Mouse (Mus musculus) midbrain, embryonic 14.5 days (tissue): Measurements from ENCODE around the gene Thada. TPM values are rescaled to one million over a fixed set of nuclear protein-coding genes. Genes with fewer than 3 reads are reported as not detected.

Source experiments
- ATAC-seq: fragments of 200-750 bp; cut with Nextera tagmentation; 2 replicates; pipeline ENCODE4 v1.8.0; 2017; ENCODE audit warnings: moderate number of reproducible peaks, moderate library complexity; ENCODE audit not compliant: low FRiP score, low TSS enrichment
- DNase-seq: peaks from one replicate; pipeline ENCODE4 v3.0.0-alpha.2; 2015
- H3K27ac ChIP-seq: fragments of 300-500 bp; sonication (generic); replicated peaks from 2 replicates; pipeline ENCODE4 v1.5.1; 2014; ENCODE audit warnings: mild to moderate bottlenecking, low read depth, low read length, moderate library complexity
- H3K27me3 ChIP-seq: fragments of 300-500 bp; sonication (generic); 2 replicates; pipeline ENCODE4 v1.6.1; 2014; ENCODE audit warnings: low read length, control low read depth, mixed read lengths; ENCODE audit not compliant: control insufficient read depth, insufficient read depth
- H3K36me3 ChIP-seq: fragments of 300-500 bp; sonication (generic); 2 replicates; pipeline ENCODE4 v1.6.1; 2014; ENCODE audit warnings: low read length, control low read depth; ENCODE audit not compliant: control insufficient read depth, insufficient read depth
- H3K4me1 ChIP-seq: fragments of 300-500 bp; sonication (generic); 2 replicates; pipeline ENCODE4 v1.6.1; 2014; ENCODE audit warnings: mild to moderate bottlenecking, antibody characterized with exemption, low read length, control low read depth; ENCODE audit not compliant: control insufficient read depth, insufficient read depth
- H3K4me2 ChIP-seq: fragments of 300-500 bp; sonication (generic); 2 replicates; pipeline ENCODE4 v1.6.1; 2014; ENCODE audit warnings: mild to moderate bottlenecking, low read length, moderate library complexity
- H3K4me3 ChIP-seq: fragments of 300-500 bp; sonication (generic); replicated peaks from 2 replicates; pipeline ENCODE4 v1.5.1; 2014; ENCODE audit warnings: low read depth, low read length
- H3K9ac ChIP-seq: fragments of 300-500 bp; sonication (generic); replicated peaks from 2 replicates; pipeline ENCODE4 v1.6.1; 2014; ENCODE audit warnings: mild to moderate bottlenecking, low read length, moderate library complexity
- H3K9me3 ChIP-seq: fragments of 300-500 bp; sonication (generic); 2 replicates; pipeline ENCODE4 v1.6.1; 2016; ENCODE audit warnings: low read length, control low read depth, mixed read lengths; ENCODE audit not compliant: control insufficient read depth
- WGBS: fragments of 180-500 bp; shearing (Covaris S2); extraction: QIAGEN DNeasy Blood & Tissue Kit; methylation state at CpG from one replicate; pipeline ENCODE4 v1.1.7; 2014; 5-methylcytosine and 5-hydroxymethylcytosine counted together
- polyA plus RNA-seq: library from polyadenylated mRNA; unstranded; fragments of >200 nt; fragmentation: Nextera tagmentation; extraction: Ambion mirVana; gene quantifications from 2 replicates; pipeline ENCODE4 v1.2.1, GENCODE M21; 2014

Thada gene
- polyA plus RNA-seq, 1 experiment from 2014 or later, result 9.5 TPM

DNA sequence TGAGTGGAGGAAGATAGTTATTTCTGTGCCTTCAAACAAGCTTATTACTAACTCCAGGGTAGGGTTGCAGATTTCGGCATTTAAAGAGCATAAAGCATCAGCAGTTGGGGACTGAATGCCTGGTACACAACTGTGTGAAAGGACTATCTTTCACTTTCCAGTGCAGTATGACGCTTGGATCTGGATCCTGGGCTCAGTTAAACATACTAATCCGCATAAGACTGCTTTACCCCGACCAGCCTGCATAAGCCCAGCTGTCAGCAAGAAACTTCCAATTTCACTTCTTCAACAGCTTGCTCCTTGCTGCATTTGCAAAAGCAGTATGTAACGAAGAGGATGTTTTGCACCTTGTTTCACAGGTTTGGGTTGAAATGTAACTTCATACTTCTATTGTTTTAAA is 202.4 kb downstream of the Thada start:
- no peak for DNase-seq
- H3K9me3 ChIP-seq, result no peaks in the 10 kb centered on the region
- no peak for ATAC-seq

DNA sequence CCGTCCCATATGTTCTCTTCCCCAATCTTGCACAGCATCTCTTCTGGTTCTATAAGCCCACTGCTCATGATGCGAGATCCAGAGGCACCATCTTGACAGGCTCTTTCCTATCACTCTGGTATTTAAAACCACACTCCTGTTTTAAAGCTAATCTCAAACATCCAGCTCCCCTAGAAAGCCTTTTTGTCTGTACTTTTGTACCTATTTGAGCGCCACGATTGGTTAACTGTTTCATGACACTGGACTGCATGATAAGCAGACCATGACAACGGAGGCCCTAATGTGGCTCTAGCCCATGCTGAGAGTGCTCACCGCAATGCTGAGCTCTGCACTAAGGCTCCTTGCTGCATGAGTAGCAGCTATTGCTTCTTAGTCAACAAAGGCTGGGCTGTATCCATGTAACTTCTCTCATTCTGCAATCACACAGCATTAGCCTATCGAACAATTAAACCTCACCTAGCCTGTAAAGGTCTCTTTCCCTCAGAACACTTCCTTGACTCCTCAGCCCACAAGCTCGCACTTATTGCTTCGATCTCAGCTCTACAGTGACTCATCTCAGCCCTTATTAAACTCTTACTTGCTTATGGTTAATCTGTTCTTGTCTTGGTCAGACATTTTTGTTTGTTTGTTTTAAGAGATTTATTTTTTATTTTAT is 203.6 kb downstream of the Thada start:
- Histone ChIP-seq H3K4me2 (no peak overlapping the region), H3K4me3 (no peak overlapping the region), H3K9me3 (no peaks in the 10 kb centered on the region), H3K4me1 (no peaks in the 10 kb centered on the region; the same call in 1 of the 2 replicates), H3K27ac (no peak overlapping the region), H3K36me3 (no peaks in the 10 kb centered on the region), H3K27me3 (no peaks in the 10 kb centered on the region), H3K9ac (no peak overlapping the region)
- ATAC-seq, result no peak
- DNase-seq, result no peak
- 89% methylated on average over 9 of the region's 9 CpGs for WGBS

More for the DNA sequence above, 202.4 kb downstream of the Thada start:
- H3K4me3 ChIP-seq, result no peak overlapping the region
- no peaks in the 10 kb centered on the region for H3K27me3 ChIP-seq
- no peaks in the 10 kb centered on the region; the same call in 1 of the 2 replicates for H3K4me1 ChIP-seq
- H3K36me3 ChIP-seq, result no peaks in the 10 kb centered on the region
- H3K4me2 ChIP-seq, result no peak overlapping the region
- no peak overlapping the region for H3K9ac ChIP-seq
- H3K27ac ChIP-seq, result no peak overlapping the region
- WGBS, result 86% methylated on average over 5 of the region's 5 CpGs

DNA sequence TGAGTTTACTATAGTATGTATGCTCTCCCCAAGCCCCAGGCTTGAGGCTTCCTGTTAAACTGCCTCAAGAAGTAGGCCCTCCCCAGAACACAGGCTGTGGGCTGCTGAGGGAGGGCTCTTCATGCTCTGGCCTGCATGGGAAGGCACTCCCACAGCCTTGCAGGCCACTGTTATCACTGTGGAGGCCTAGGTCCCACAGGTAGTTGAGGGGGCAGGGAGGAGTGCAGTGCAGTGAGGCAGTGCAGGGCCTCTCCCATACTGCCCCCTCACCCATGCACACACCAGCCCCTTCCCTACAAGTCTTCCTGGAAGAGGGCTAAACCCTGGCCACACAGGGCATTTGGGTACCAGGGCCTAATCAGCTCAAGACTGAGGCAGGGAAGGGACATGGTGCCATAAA is 205.0 kb downstream of the Thada start:
- Histone ChIP-seq H3K4me1 (no peaks in the 10 kb centered on the region; the same call in 1 of the 2 replicates), H3K4me2 (no peak overlapping the region), H3K9me3 (no peaks in the 10 kb centered on the region), H3K27ac (no peak overlapping the region), H3K27me3 (no peaks in the 10 kb centered on the region), H3K4me3 (no peak overlapping the region), H3K9ac (no peak overlapping the region), H3K36me3 (no peaks in the 10 kb centered on the region)
- ATAC-seq (no peak), DNase-seq (no peak)

DNA sequence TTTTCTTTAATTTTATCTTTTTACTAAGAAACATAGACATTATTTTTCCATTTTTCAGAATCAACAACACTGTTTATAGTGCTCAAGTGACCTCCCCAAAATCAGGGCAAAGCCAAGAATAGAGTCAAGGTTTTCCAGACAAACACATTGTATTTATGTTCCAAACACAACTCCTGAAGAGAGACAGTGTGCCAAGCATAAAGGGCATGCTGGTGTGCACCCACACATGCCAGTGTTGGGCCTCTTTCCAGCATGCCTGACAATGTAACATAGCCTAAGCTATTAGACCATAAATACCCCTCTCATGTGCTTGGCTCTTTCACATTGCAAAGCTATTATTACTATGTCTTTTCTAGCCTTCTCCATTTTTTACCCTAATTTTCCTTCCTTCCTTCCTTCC is 205.8 kb downstream of the Thada start:
- no peak overlapping the region for H3K4me2 ChIP-seq
- H3K27me3 ChIP-seq, result no peaks in the 10 kb centered on the region
- ATAC-seq (no peak), DNase-seq (no peak)
- H3K27ac ChIP-seq, result no peak overlapping the region
- no peaks in the 10 kb centered on the region; the same call in 1 of the 2 replicates for H3K4me1 ChIP-seq
- no peak overlapping the region for H3K9ac ChIP-seq
- no peaks in the 10 kb centered on the region for H3K9me3 ChIP-seq
- H3K36me3 ChIP-seq, result no peaks in the 10 kb centered on the region
- H3K4me3 ChIP-seq, result no peak overlapping the region

DNA sequence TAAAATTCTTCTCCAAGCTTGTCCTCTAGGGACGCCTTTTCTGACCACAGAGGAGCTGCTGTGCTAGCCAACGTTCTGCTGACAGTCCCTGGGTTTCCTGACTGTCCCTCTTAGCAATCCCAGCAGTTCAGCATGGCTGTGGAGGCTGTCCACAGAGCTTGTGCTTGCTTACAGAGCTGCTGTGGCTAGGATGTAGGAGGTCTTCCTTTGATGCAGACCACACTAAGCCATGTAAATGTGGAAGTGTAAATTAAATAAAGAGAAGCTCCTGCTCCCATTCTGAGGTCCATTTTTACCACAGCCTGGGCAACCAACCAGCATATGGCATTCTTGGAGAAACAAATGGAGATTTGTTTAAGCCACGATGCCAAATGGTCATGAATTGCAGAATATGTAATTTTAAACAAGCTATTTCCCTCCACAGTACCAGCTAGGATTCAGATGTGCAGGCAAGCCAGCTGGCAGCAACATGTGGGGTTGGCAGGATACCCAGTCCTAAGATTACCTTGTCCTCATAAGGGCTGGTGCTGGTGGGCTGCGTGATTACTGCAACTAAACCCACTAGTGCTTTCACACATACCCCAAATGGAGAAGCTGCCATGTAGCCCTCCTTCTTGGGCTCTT is 207.3 kb downstream of the Thada start:
- Histone ChIP-seq H3K9me3 (no peaks in the 10 kb centered on the region), H3K9ac (no peak overlapping the region), H3K4me2 (no peak overlapping the region), H3K27me3 (no peaks in the 10 kb centered on the region), H3K27ac (0 out of 2 replicates have a peak overlapping the region, but pooled peaks have one; percentile 1), H3K36me3 (no peaks in the 10 kb centered on the region), H3K4me1 (no peaks in the 10 kb centered on the region; the same call in 1 of the 2 replicates), H3K4me3 (no peak overlapping the region)
- 69% methylated on average over 4 of the region's 4 CpGs for WGBS
- DNase-seq (peak; percentile 37), ATAC-seq (no peak)

DNA sequence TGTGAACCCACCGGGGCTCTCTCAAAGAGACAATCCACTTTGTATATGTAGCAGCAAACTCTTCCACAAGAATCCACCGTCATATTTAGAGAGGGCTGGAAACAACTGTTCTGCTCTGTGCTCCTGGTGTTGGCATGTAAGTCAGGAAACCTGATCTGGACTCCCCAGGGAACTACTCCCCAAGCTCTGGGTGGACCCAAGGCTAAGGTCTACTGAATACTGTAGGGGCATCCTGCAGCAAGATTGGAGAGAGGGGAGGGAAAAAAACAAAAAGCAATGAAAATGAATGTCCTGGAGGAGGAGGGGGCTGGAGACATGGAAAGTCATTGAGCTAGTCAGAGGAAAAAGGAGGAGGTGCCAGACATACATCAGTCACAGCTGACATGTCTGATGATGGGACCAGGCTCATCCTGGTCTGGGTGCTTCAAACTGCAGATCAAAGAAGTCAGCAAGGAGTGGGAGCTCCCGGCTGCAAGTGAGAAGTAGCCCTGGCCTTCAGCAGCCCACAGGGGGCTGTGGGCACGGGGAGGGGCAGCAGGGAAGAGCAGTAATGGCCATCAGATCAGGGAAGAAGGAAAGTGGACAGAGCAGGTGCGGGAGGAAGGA is 208.0 kb downstream of the Thada start:
- no peaks in the 10 kb centered on the region for H3K27me3 ChIP-seq
- WGBS, result 87% methylated on average over 5 of the region's 5 CpGs
- H3K36me3 ChIP-seq, result no peaks in the 10 kb centered on the region
- ATAC-seq (no peak), DNase-seq (no peak)
- H3K4me2 ChIP-seq, result no peak overlapping the region
- 0 out of 2 replicates have a peak overlapping the region, but pooled peaks have one; percentile 1 for H3K27ac ChIP-seq
- no peaks in the 10 kb centered on the region for H3K9me3 ChIP-seq
- H3K9ac ChIP-seq, result no peak overlapping the region
- no peak overlapping the region for H3K4me3 ChIP-seq
- H3K4me1 ChIP-seq, result no peaks in the 10 kb centered on the region; the same call in 1 of the 2 replicates

DNA sequence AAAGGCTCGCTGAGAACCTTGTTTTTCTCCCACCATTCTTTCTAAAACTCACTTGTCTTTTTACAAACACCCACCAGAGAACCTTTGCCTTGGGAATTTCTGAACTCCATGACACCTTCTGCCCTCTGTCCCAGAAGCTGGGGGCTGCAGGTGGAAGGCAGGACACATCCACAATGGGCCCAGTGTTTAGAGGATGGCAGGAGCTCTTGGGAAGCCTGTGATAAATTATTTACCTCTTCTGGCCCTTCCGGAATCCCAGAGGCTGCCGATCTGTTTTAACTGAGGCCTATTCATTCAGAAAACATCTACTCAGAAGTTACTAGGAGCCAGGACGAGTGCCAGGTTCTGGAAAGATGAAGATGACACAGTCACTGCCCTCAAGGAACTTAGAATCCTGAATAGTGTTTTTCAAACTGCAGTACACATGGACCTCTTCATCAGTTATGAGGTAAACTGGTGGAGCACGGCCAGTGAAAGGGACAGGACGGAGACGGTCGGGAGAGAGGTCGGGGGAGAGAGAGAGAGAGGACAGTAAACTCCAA is 209.7 kb downstream of the Thada start:
- Histone ChIP-seq H3K9me3 (no peaks in the 10 kb centered on the region), H3K9ac (no peak overlapping the region), H3K36me3 (0 out of 2 replicates have a peak, but pooled peaks cover 2% of the 10 kb centered on the region), H3K27ac (no peak overlapping the region), H3K4me3 (no peak overlapping the region), H3K4me2 (no peak overlapping the region), H3K27me3 (no peaks in the 10 kb centered on the region), H3K4me1 (no peaks in the 10 kb centered on the region; the same call in 1 of the 2 replicates)
- 73% methylated on average over 9 of the region's 9 CpGs for WGBS
- no peak for DNase-seq
- ATAC-seq, result no peak

DNA sequence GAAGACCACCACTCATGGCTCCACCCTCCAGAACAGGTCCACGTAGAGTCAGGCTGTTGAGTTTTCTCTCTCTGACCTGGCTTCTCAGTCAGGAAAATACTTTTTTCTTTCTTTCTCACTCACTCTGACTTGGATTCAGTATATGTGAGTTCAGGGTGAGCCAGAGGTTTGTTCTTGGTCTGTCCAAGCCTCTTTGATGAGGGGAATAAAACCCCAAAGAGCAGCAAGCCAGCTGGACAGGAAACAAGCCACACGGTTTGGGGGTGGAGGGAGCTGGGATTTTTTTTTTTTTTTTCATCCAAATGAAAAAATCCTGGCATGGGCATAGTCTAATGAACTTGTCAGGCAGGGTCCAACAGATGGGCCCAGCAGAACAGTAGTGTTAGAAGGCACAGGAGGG is 210.2 kb downstream of the Thada start:
- Histone ChIP-seq H3K4me2 (no peak overlapping the region), H3K36me3 (0 out of 2 replicates have a peak, but pooled peaks cover 4% of the 10 kb centered on the region), H3K9ac (no peak overlapping the region), H3K9me3 (no peaks in the 10 kb centered on the region), H3K4me1 (no peaks in the 10 kb centered on the region; the same call in 1 of the 2 replicates), H3K27me3 (no peaks in the 10 kb centered on the region), H3K4me3 (no peak overlapping the region), H3K27ac (no peak overlapping the region)
- WGBS, result 60% methylated on average over 2 of the region's 2 CpGs
- DNase-seq (no peak), ATAC-seq (no peak)
